Mouse (Mus musculus) neural tube, embryonic 11.5 days (tissue): ENCODE measurements around the gene Rsph10b. TPM values are rescaled to one million over a fixed set of nuclear protein-coding genes. Genes with fewer than 3 reads are reported as not detected.
A peak's percentile ranks its signal among the peaks of the same experiment; 100 is the strongest.

ENCODE experiments used
- ATAC-seq: fragments of 200-750 bp; cut with Nextera tagmentation; 2 replicates; pipeline ENCODE4 v1.8.0; 2017; ENCODE audit warnings: moderate number of reproducible peaks, mild to moderate bottlenecking, moderate TSS enrichment, moderate library complexity; ENCODE audit not compliant: insufficient read depth, low FRiP score, low TSS enrichment
- DNase-seq: peaks from one replicate; pipeline ENCODE4 v3.0.0-alpha.2; 2015; ENCODE audit warnings: low spot score
- H3K27ac ChIP-seq: fragments of 300-500 bp; sonication (generic); 2 replicates; pipeline ENCODE4 v1.5.1; 2014; ENCODE audit warnings: low read depth, mild to moderate bottlenecking, low read length
- H3K27me3 ChIP-seq: fragments of 300-500 bp; sonication (generic); 2 replicates; pipeline ENCODE4 v1.6.1; 2014; ENCODE audit warnings: mild to moderate bottlenecking, low read length, mixed read lengths; ENCODE audit not compliant: control insufficient read depth, insufficient read depth
- H3K36me3 ChIP-seq: fragments of 300-500 bp; sonication (generic); 2 replicates; pipeline ENCODE4 v1.6.1; 2014; ENCODE audit warnings: mild to moderate bottlenecking, low read length, moderate library complexity, mixed read lengths; ENCODE audit not compliant: control insufficient read depth, insufficient read depth
- H3K4me1 ChIP-seq: fragments of 300-500 bp; sonication (generic); 2 replicates; pipeline ENCODE4 v1.6.1; 2014; ENCODE audit warnings: low read length, mixed read lengths; ENCODE audit not compliant: control insufficient read depth, insufficient read depth
- H3K4me2 ChIP-seq: fragments of 300-500 bp; sonication (generic); 2 replicates; pipeline ENCODE4 v1.6.1; 2014; ENCODE audit warnings: low read depth, mild to moderate bottlenecking, moderate library complexity
- H3K4me3 ChIP-seq: fragments of 300-500 bp; sonication (generic); 2 replicates; pipeline ENCODE4 v1.5.1; 2014; ENCODE audit warnings: low read depth, low read length
- H3K9ac ChIP-seq: fragments of 300-500 bp; sonication (generic); 2 replicates; pipeline ENCODE4 v1.6.1; 2014; ENCODE audit warnings: mild to moderate bottlenecking, low read length
- H3K9me3 ChIP-seq: fragments of 300-500 bp; sonication (generic); 2 replicates; pipeline ENCODE4 v1.6.1; 2016; ENCODE audit warnings: low read length; ENCODE audit not compliant: control insufficient read depth
- WGBS: fragments of 180-500 bp; shearing (Covaris S2); extraction: QIAGEN DNeasy Blood & Tissue Kit; methylation state at CpG from one replicate; pipeline ENCODE4 v1.1.7; 2014; 5-methylcytosine and 5-hydroxymethylcytosine counted together
- polyA plus RNA-seq: library from polyadenylated mRNA; unstranded; fragments of >200 nt; fragmentation: Nextera tagmentation; extraction: Ambion mirVana; gene quantifications from 2 replicates; pipeline ENCODE4 v1.2.1, GENCODE M21; 2014

Rsph10b gene
- polyA plus RNA-seq, 1 experiment from 2014 or later: 1.0 TPM

GRCm38 (mm10) chr5:143908926-143909325 is 23.9 kb upstream of the Rsph10b start:
- no peak for ATAC-seq
- peak overlapping the region; percentile 50; the same call in 1 of the 2 replicates for H3K27ac ChIP-seq
- peak overlapping the region; percentile 63 for H3K9ac ChIP-seq
- H3K4me1 ChIP-seq: peaks cover 12% of the 10 kb centered on the region
- no peaks in the 10 kb centered on the region for H3K27me3 ChIP-seq
- DNase-seq: no peak
- peak overlapping the region; percentile 83 for H3K4me2 ChIP-seq
- peaks cover 4% of the 10 kb centered on the region for H3K36me3 ChIP-seq
- H3K9me3 ChIP-seq: no peaks in the 10 kb centered on the region
- H3K4me3 ChIP-seq: peak overlapping the region; percentile 56
- under 1% methylated on average over 9 of the region's 9 CpGs for WGBS

GRCm38 (mm10) chr5:143909417-143910400 is 23.1 kb upstream of the Rsph10b start, which contains the start of the genes Aimp2 and Pms2:
Gene Aimp2 (minus strand): TSS chr5:143909847.
Gene Pms2 (plus strand): TSS chr5:143909964.
- under 1% methylated on average over 70 of the region's 70 CpGs for WGBS
- Histone ChIP-seq H3K4me1 (peaks cover 12% of the 10 kb centered on the region), H3K9me3 (no peaks in the 10 kb centered on the region), H3K4me3 (peak within 1 kb of the TSS; percentile 56), H3K27me3 (no peaks in the 10 kb centered on the region), H3K4me2 (peak within 1 kb of the TSS; percentile 83), H3K36me3 (peaks cover 4% of the 10 kb centered on the region), H3K9ac (peak within 1 kb of the TSS; percentile 63), H3K27ac (peak within 1 kb of the TSS; percentile 50; the same call in 1 of the 2 replicates)
- ATAC-seq: peak; percentile 98
- peak; percentile 96 for DNase-seq

GRCm38 (mm10) chr5:143916221-143916620 is 16.6 kb upstream of the Rsph10b start:
- 93% methylated on average over 9 of the region's 9 CpGs for WGBS
- no peak for DNase-seq
- H3K27ac ChIP-seq: no peak overlapping the region
- no peaks in the 10 kb centered on the region for H3K27me3 ChIP-seq
- no peak overlapping the region for H3K9ac ChIP-seq
- H3K4me3 ChIP-seq: no peak overlapping the region
- H3K4me1 ChIP-seq: no peaks in the 10 kb centered on the region
- H3K36me3 ChIP-seq: peaks cover 4% of the 10 kb centered on the region
- H3K9me3 ChIP-seq: no peaks in the 10 kb centered on the region
- no peak overlapping the region for H3K4me2 ChIP-seq
- no peak for ATAC-seq

GRCm38 (mm10) chr5:143917418-143917817 is 15.4 kb upstream of the Rsph10b start:
- no peak overlapping the region for H3K9ac ChIP-seq
- H3K27me3 ChIP-seq: no peaks in the 10 kb centered on the region
- 59% methylated on average over 5 of the region's 5 CpGs for WGBS
- H3K4me2 ChIP-seq: no peak overlapping the region
- ATAC-seq: no peak
- no peaks in the 10 kb centered on the region for H3K4me1 ChIP-seq
- no peak overlapping the region for H3K27ac ChIP-seq
- H3K9me3 ChIP-seq: no peaks in the 10 kb centered on the region
- H3K4me3 ChIP-seq: no peak overlapping the region
- H3K36me3 ChIP-seq: peaks cover 6% of the 10 kb centered on the region
- peak; percentile 42 for DNase-seq

- peaks cover 6% of the 10 kb centered on the region for H3K36me3 ChIP-seq
- WGBS: 95% methylated on average over 3 of the region's 3 CpGs
- no peak for ATAC-seq
Measured at GRCm38 (mm10) chr5:143918120-143918519, 14.7 kb upstream of the Rsph10b start.

GRCm38 (mm10) chr5:143924781-143925452 is 7.9 kb upstream of the Rsph10b start:
- H3K4me1 ChIP-seq: no peaks in the 10 kb centered on the region
- H3K27me3 ChIP-seq: no peaks in the 10 kb centered on the region
- H3K9ac ChIP-seq: no peak overlapping the region
- no peak overlapping the region for H3K4me2 ChIP-seq
- H3K9me3 ChIP-seq: no peaks in the 10 kb centered on the region
- H3K4me3 ChIP-seq: no peak overlapping the region
- ATAC-seq (no peak), DNase-seq (no peak)
- H3K36me3 ChIP-seq: peaks cover 14% of the 10 kb centered on the region
- 94% methylated on average over 6 of the region's 6 CpGs for WGBS
- no peak overlapping the region for H3K27ac ChIP-seq

More at GRCm38 (mm10) chr5:143918120-143918519, 14.7 kb upstream of the Rsph10b start:
- H3K4me3 ChIP-seq: no peak overlapping the region
- H3K27ac ChIP-seq: no peak overlapping the region
- H3K4me1 ChIP-seq: no peaks in the 10 kb centered on the region
- DNase-seq: no peak
- no peaks in the 10 kb centered on the region for H3K27me3 ChIP-seq
- no peak overlapping the region for H3K4me2 ChIP-seq
- H3K9ac ChIP-seq: no peak overlapping the region
- no peaks in the 10 kb centered on the region for H3K9me3 ChIP-seq

- H3K9ac ChIP-seq: no peak within 1 kb of the TSS
- peaks cover 10% of the 10 kb centered on the region for H3K36me3 ChIP-seq
- H3K27ac ChIP-seq: no peak within 1 kb of the TSS
- no peak within 1 kb of the TSS for H3K4me2 ChIP-seq
- H3K4me1 ChIP-seq: no peaks in the 10 kb centered on the region
- DNase-seq: no peak
- no peak for ATAC-seq
- no peak within 1 kb of the TSS for H3K4me3 ChIP-seq
- H3K27me3 ChIP-seq: no peaks in the 10 kb centered on the region
- H3K9me3 ChIP-seq: no peaks in the 10 kb centered on the region
- WGBS: 96% methylated on average over 8 of the region's 8 CpGs
Measured at GRCm38 (mm10) chr5:143927875-143928274, 5.0 kb upstream of the Rsph10b start, which contains the start of gene Gm42421. Gene Gm42421 (plus strand): TSS chr5:143928175.

- no peaks in the 10 kb centered on the region for H3K27me3 ChIP-seq
- no peaks in the 10 kb centered on the region for H3K9me3 ChIP-seq
- H3K4me3 ChIP-seq: no peak overlapping the region
- no peak overlapping the region for H3K27ac ChIP-seq
- H3K4me1 ChIP-seq: no peaks in the 10 kb centered on the region
- no peak overlapping the region for H3K9ac ChIP-seq
- no peak for ATAC-seq
- no peak overlapping the region for H3K4me2 ChIP-seq
- 89% methylated on average over 4 of the region's 4 CpGs for WGBS
- H3K36me3 ChIP-seq: peaks cover 10% of the 10 kb centered on the region
- DNase-seq: no peak
Measured at GRCm38 (mm10) chr5:143929291-143929690, 3.5 kb upstream of the Rsph10b start.
